9 mouse cellular contexts compared by ENCODE assay signal in the genomic region with DNA sequence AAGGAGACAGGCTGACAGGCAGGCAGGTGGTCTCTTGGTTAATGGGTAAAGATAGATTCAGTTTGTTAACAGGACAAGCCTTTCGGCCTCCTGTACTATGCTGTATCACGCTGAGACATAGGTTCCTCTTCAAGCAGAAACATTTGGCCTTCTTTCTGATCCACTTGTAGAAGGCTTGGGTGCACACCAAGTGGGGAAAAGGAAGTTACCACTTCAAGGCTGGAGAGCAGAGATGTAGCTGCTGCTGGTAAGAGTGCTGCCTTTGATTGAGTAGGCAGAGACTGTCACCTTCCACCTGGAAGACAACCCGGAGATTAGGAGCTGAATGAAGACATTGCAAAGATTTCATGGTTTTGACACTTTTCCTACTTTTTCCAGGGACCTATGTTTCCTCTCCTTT. TPM values are rescaled to one million over a fixed set of nuclear protein-coding genes. Genes with fewer than 3 reads are reported as not detected.
A peak's percentile ranks its signal among the peaks of the same experiment; 100 is the strongest.
DNase-seq lines count a peak whose midpoint lies in the region; ATAC-seq and TF ChIP-seq lines count a peak whose summit lies in the region.
"Had no signal": no experiment of that assay in that cellular context is flagged by ENCODE, and none has a peak within 500 bp of the region (broad histone marks: within the 10 kb centered on the region; RNA-seq: fewer than 3 reads in every experiment).

No protein-coding gene starts in this region.

- H3K4me1 ChIP-seq in liver, embryonic 11.5 days (replicated peaks; ENCODE audit: control insufficient read depth, insufficient read depth, low read length) = no peaks in the 10 kb centered on the region; the same call in 1 of the 2 replicates
- peaks cover 28% of the 10 kb centered on the region for H3K4me1 ChIP-seq in embryonic facial prominence, embryonic 14.5 days (ENCODE audit: control insufficient read depth, insufficient read depth, low read length)
- peaks cover 16% of the 10 kb centered on the region for H3K4me1 ChIP-seq in hindbrain, postnatal 0 days (ENCODE audit: insufficient read depth, low read length)
- H3K4me1 ChIP-seq in neural tube, embryonic 15.5 days = peaks cover 45% of the 10 kb centered on the region

- H3K36me3 ChIP-seq in liver, embryonic 11.5 days (ENCODE audit: control insufficient read depth, insufficient read depth, low read length) = no peaks in the 10 kb centered on the region; the same call in 1 of the 2 replicates
- H3K36me3 ChIP-seq in embryonic facial prominence, embryonic 14.5 days (ENCODE audit: control insufficient read depth, insufficient read depth, low read length) = peaks cover 24% of the 10 kb centered on the region
- H3K36me3 ChIP-seq in hindbrain, postnatal 0 days (ENCODE audit: insufficient read depth, low read length) = no peaks in the 10 kb centered on the region
- peaks cover 7% of the 10 kb centered on the region for H3K36me3 ChIP-seq in neural tube, embryonic 15.5 days

- H3K9me3 ChIP-seq in liver, embryonic 11.5 days (ENCODE audit: control insufficient read depth, low read length) = no peaks in the 10 kb centered on the region
- H3K9me3 ChIP-seq in embryonic facial prominence, embryonic 14.5 days (ENCODE audit: control insufficient read depth, low read length) = no peaks in the 10 kb centered on the region
- H3K9me3 ChIP-seq in hindbrain, postnatal 0 days (ENCODE audit: low read length) = no peaks in the 10 kb centered on the region
- no peaks in the 10 kb centered on the region for H3K9me3 ChIP-seq in neural tube, embryonic 15.5 days (replicated peaks)

- H3K4me3 ChIP-seq in liver, embryonic 11.5 days (ENCODE audit: low read depth, low read length) = no peak overlapping the region
- peak overlapping the region; percentile 89 for H3K4me3 ChIP-seq in embryonic facial prominence, embryonic 14.5 days (ENCODE audit: low read depth, low read length)
- peak overlapping the region; percentile 83 for H3K4me3 ChIP-seq in hindbrain, postnatal 0 days (ENCODE audit: low read length)
- peak overlapping the region; percentile 91 for H3K4me3 ChIP-seq in neural tube, embryonic 15.5 days (replicated peaks)

- H3K4me2 ChIP-seq in liver, embryonic 11.5 days = peak overlapping the region; percentile 62; the same call in 1 of the 2 replicates
- H3K4me2 ChIP-seq in embryonic facial prominence, embryonic 14.5 days (ENCODE audit: low read depth, low read length) = peak overlapping the region; percentile 75
- peak overlapping the region; percentile 75 for H3K4me2 ChIP-seq in hindbrain, postnatal 0 days (ENCODE audit: low read depth, low read length)
- H3K4me2 ChIP-seq in neural tube, embryonic 15.5 days = peak overlapping the region; percentile 69

- WGBS in liver, embryonic 11.5 days = 56% methylated on average over 3 of the region's 3 CpGs
- 75% methylated on average over 3 of the region's 3 CpGs for WGBS in embryonic facial prominence, embryonic 14.5 days
- WGBS in hindbrain, postnatal 0 days = 80% methylated on average over 3 of the region's 3 CpGs
- 85% methylated on average over 3 of the region's 3 CpGs for WGBS in neural tube, embryonic 15.5 days

- ATAC-seq in liver, embryonic 11.5 days (replicated peaks; ENCODE audit: low FRiP score) = no peak
- no peak for ATAC-seq in embryonic facial prominence, embryonic 14.5 days (ENCODE audit: low read depth)
- no peak for ATAC-seq in hindbrain, postnatal 0 days
- no peak for ATAC-seq in neural tube, embryonic 15.5 days (ENCODE audit: low FRiP score)

- TF ChIP-seq CTCF in hindbrain, postnatal 0 days (IDR thresholded peaks at IDR 0.05; ENCODE audit: low read depth) = no peak

- DNase-seq in liver, embryonic 11.5 days (ENCODE audit: low spot score) = no peak
- DNase-seq in liver = no peak
- no peak for DNase-seq in embryonic facial prominence, embryonic 14.5 days (ENCODE audit: low spot score)
- no peak for DNase-seq in hindbrain, postnatal 0 days (ENCODE audit: low spot score)
- no peak for DNase-seq in cerebellum, postnatal 36 days
- DNase-seq in frontal cortex, postnatal 25 days (ENCODE audit: low spot score in 2 of 2) = no peak
- no peak for DNase-seq in cerebellum, postnatal 10 days
- DNase-seq: kidney, postnatal 4 days had no signal

- H3K27ac ChIP-seq in liver, embryonic 11.5 days (ENCODE audit: low read depth, low read length) = no peak overlapping the region
- peak overlapping the region; percentile 94 for H3K27ac ChIP-seq in embryonic facial prominence, embryonic 14.5 days (replicated peaks; ENCODE audit: low read depth, low read length)
- no peak overlapping the region for H3K27ac ChIP-seq in hindbrain, postnatal 0 days
- no peak overlapping the region for H3K27ac ChIP-seq in neural tube, embryonic 15.5 days (replicated peaks)

- H3K27me3 ChIP-seq in liver, embryonic 11.5 days (replicated peaks; ENCODE audit: control insufficient read depth, insufficient read depth, low read length) = peaks cover 26% of the 10 kb centered on the region
- no peaks in the 10 kb centered on the region for H3K27me3 ChIP-seq in embryonic facial prominence, embryonic 14.5 days (replicated peaks; ENCODE audit: control insufficient read depth, insufficient read depth, low read length)
- H3K27me3 ChIP-seq in hindbrain, postnatal 0 days (ENCODE audit: insufficient read depth, low read length) = no peaks in the 10 kb centered on the region; the same call in 1 of the 2 replicates
- H3K27me3 ChIP-seq in neural tube, embryonic 15.5 days (replicated peaks) = no peaks in the 10 kb centered on the region

- no peak overlapping the region for H3K9ac ChIP-seq in liver, embryonic 11.5 days (ENCODE audit: low read depth, low read length)
- H3K9ac ChIP-seq in embryonic facial prominence, embryonic 14.5 days (ENCODE audit: low read depth, low read length) = peak overlapping the region; percentile 95
- H3K9ac ChIP-seq in hindbrain, postnatal 0 days (replicated peaks; ENCODE audit: low read length) = peak overlapping the region; percentile 91; the same call in 1 of the 2 replicates
- peak overlapping the region; percentile 94 for H3K9ac ChIP-seq in neural tube, embryonic 15.5 days (replicated peaks)

RNA-seq across cellular contexts. Expression of a gene that starts 1.3 kb away (rescaled TPM):
- 5.8 and 7.4 TPM in 2 replicates for polyA plus RNA-seq in liver, embryonic 11.5 days (2014; fragmentation: Nextera tagmentation; extraction: Ambion mirVana)
- polyA plus RNA-seq in embryonic facial prominence, embryonic 14.5 days (2014; fragmentation: Nextera tagmentation; extraction: Ambion mirVana) = 63.6 and 68.5 TPM in 2 replicates
- 30.6 and 32.1 TPM in 2 replicates for total RNA-seq in hindbrain, postnatal 0 days (2014; rRNA removed)
- 48.9 and 50.0 TPM in 2 replicates for polyA plus RNA-seq in hindbrain, postnatal 0 days (2015; fragmentation: Nextera tagmentation; extraction: Ambion mirVana)
- polyA plus RNA-seq in neural tube, embryonic 15.5 days (2015; fragmentation: Nextera tagmentation; extraction: Ambion mirVana) = 45.9 and 55.3 TPM in 2 replicates
